Mouse (Mus musculus): ENCODE measurements around the gene C1qtnf2.

The C1qtnf2 gene

GRCm38 (mm10) chr11:43537074-43537473 lies 63.0 kb downstream of the C1qtnf2 start:
- no peak for DNase-seq (ENCODE audit: extremely low spot score)

- no peak for DNase-seq (ENCODE audit: extremely low spot score)
Measured at GRCm38 (mm10) chr11:43539863-43540262, 65.8 kb downstream of the C1qtnf2 start.

All from embryo, embryonic 9.5 days (tissue).